Mouse (Mus musculus) C2C12 (cell line): Measurements from ENCODE around the gene Znhit1. TPM values are rescaled to one million over a fixed set of nuclear protein-coding genes. Genes with fewer than 3 reads are reported as not detected.
"Not testable (repeated sequence)": the region's sequence is repeated elsewhere in the genome, so short reads cannot be mapped to it uniquely, and the experiment has no call there.

Experiments
- H3K27me3 ChIP-seq: one replicate; pipeline ENCODE4 v1.6.1; 2011; ENCODE audit not compliant: control insufficient read depth, insufficient read depth, insufficient read length
- H3K36me3 ChIP-seq: one replicate; pipeline ENCODE4 v1.6.1; 2011; ENCODE audit not compliant: control insufficient read depth, insufficient read depth
- H3K4me3 ChIP-seq: one replicate; pipeline ENCODE4 v1.5.1; 2011; ENCODE audit warnings: mild to moderate bottlenecking, control low read depth; ENCODE audit not compliant: poor library complexity, insufficient read depth, severe bottlenecking
- H3K79me2 ChIP-seq: one replicate; pipeline ENCODE4 v1.6.1; 2011; ENCODE audit not compliant: control insufficient read depth, insufficient read depth
- H3K79me3 ChIP-seq: one replicate; pipeline ENCODE4 v1.6.1; 2011; ENCODE audit warnings: low read depth, control low read depth
- H3ac ChIP-seq: one replicate; pipeline ENCODE3; 2011; ENCODE audit warnings: low read depth; ENCODE audit not compliant: control insufficient read depth, insufficient read length
- CEBPB ChIP-seq: IDR thresholded peaks from one replicate; pipeline ENCODE4 v1.6.1; 2011; ENCODE audit warnings: low read depth, mild to moderate bottlenecking, control low read depth, moderate library complexity
- CTCF ChIP-seq: IDR thresholded peaks from one replicate; pipeline ENCODE4 v1.5.1; 2011; ENCODE audit not compliant: control insufficient read depth, insufficient read depth, insufficient read length
- FOSL1 ChIP-seq: IDR thresholded peaks from one replicate; pipeline ENCODE4 v1.8.0; 2011; ENCODE audit warnings: mild to moderate bottlenecking, low read length; ENCODE audit not compliant: poor library complexity, insufficient read depth, severe bottlenecking
- MAX ChIP-seq: IDR thresholded peaks from one replicate; pipeline ENCODE4 v1.6.1; 2011; ENCODE audit warnings: mild to moderate bottlenecking, control low read depth
- MYOD1 ChIP-seq: IDR thresholded peaks from one replicate; pipeline ENCODE4 v1.6.1; 2011; ENCODE audit warnings: low read depth; ENCODE audit not compliant: control insufficient read depth, insufficient read length
- MYOG ChIP-seq: IDR thresholded peaks from one replicate; pipeline ENCODE4 v1.6.1; 2011; ENCODE audit not compliant: control insufficient read depth, insufficient read length; ENCODE audit errors: extremely low read depth
- USF1 ChIP-seq: IDR thresholded peaks from one replicate; pipeline ENCODE4 v1.6.1; 2011; ENCODE audit warnings: low read depth, mild to moderate bottlenecking, control low read depth, moderate library complexity
- polyA plus RNA-seq: library from polyadenylated mRNA; unstranded; fragments of >200 nt; fragmentation: generic; extraction: Trizol; gene quantifications from one replicate; pipeline ENCODE4 v1.2.1, GENCODE M21; 2012; ENCODE audit warnings: missing spikeins

The Znhit1 gene
- polyA plus RNA-seq, 1 experiment = 101 TPM

GRCm38 (mm10) chr5:136947874-136948273, 39.9 kb downstream of the Znhit1 start:
- Histone ChIP-seq H3K79me2 (no peaks in the 10 kb centered on the region), H3K79me3 (no peaks in the 10 kb centered on the region), H3ac (no peak overlapping the region)

GRCm38 (mm10) chr5:136945084-136945483, 42.7 kb downstream of the Znhit1 start:
- TF ChIP-seq USF1 = no peak
- no peak for TF ChIP-seq FOSL1
- no peak for TF ChIP-seq CEBPB
- no peak for TF ChIP-seq MYOG
- TF ChIP-seq MYOD1 = no peak
- no peak for TF ChIP-seq CTCF
- TF ChIP-seq MAX = no peak
- no peaks in the 10 kb centered on the region for H3K79me3 ChIP-seq

More at GRCm38 (mm10) chr5:136947874-136948273, 39.9 kb downstream of the Znhit1 start:
- no peaks in the 10 kb centered on the region for H3K36me3 ChIP-seq
- H3K27me3 ChIP-seq = no peaks in the 10 kb centered on the region
- no peak overlapping the region for H3K4me3 ChIP-seq
- TF ChIP-seq MAX (no peak), MYOD1 (no peak), CTCF (no peak), USF1 (no peak), CEBPB (no peak), MYOG (no peak), FOSL1 (no peak)

DNA sequence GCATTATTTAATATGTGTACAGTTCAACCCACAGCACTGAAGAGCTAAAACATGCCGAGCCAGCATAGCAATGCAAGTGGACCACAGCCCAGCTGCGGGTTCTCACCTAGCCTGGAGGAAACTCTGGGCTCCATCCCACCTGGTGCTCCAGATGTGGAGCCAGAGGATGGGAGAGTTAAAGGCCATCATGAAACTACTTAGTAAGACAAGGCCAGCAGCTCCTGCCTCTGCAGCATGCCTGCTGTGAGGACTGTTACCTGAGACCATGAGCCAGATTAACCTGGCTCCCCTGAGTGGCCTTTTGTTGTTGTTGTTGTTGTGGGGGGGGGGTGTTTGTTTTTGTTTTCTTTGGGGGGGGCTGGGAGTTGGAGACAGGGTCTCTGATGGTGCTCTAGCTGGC, 44.4 kb downstream of the Znhit1 start:
- Histone ChIP-seq H3K27me3 (no peaks in the 10 kb centered on the region), H3K79me2 (no peaks in the 10 kb centered on the region), H3ac (no peak overlapping the region), H3K79me3 (no peaks in the 10 kb centered on the region), H3K36me3 (no peaks in the 10 kb centered on the region), H3K4me3 (no peak overlapping the region)
- TF ChIP-seq USF1 = no peak

More at GRCm38 (mm10) chr5:136945084-136945483, 42.7 kb downstream of the Znhit1 start:
- no peaks in the 10 kb centered on the region for H3K36me3 ChIP-seq
- no peak overlapping the region for H3ac ChIP-seq
- H3K27me3 ChIP-seq = no peaks in the 10 kb centered on the region
- no peak overlapping the region for H3K4me3 ChIP-seq
- no peaks in the 10 kb centered on the region for H3K79me2 ChIP-seq

DNA sequence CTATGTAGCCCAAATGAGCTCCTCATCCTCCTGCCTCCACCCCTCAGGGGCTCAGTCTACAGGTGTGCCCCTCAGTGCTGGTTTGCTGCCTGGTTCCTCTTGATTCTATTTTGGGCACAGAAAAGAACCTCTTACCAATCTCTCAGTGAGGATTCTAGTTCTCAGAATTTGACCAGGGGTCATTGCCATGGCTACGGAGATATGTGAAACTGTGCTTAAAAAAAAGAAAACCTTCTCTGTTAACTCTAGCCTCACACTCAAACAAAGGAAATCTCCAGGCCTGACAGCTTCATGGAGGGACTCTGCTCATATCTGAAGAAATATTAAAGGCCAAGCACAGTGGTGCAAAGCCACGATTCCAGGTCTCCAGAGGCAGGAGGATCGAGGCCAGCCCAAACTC, 45.0 kb downstream of the Znhit1 start:
- H3ac ChIP-seq = no peak overlapping the region
- TF ChIP-seq MYOG (no peak), MYOD1 (no peak), FOSL1 (no peak), USF1 (no peak), CTCF (no peak), CEBPB (no peak), MAX (no peak)
- no peaks in the 10 kb centered on the region for H3K79me2 ChIP-seq
- H3K27me3 ChIP-seq = no peaks in the 10 kb centered on the region
- no peaks in the 10 kb centered on the region for H3K36me3 ChIP-seq
- H3K79me3 ChIP-seq = no peaks in the 10 kb centered on the region
- H3K4me3 ChIP-seq = no peak overlapping the region

DNA sequence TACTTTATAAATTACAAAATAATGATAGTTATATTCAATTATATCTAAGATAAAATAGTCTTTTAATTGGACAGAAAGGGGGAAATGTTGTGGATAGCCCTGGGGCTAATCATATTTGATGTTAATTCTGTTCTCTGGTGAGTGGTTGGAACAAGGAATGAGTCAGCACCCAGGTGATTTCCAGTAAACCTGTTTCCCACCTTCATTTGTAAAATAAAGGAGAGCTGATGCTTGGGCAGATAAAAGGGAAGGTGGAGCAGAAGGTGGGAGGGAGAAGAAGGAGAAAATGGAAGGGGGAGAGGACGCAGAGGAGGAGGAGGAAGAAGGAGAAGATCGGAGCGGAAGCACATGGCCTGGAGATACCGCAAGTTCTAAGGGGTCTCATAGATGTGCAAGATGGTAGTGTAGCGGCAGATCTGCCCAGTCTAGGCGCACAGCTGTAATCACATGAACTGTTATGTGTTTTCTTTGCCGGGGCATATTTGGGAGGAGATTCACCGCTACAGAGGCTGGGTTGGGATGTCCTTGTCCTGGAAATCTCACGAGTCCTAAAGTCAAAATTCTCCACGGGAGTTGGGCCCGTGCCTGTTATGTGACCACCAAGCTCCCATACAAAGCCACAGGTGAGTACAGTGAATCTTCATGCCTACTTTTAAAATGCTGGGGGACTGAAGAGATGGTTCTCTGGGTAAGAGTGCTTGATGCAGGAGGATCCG, 46.8 kb downstream of the Znhit1 start:
- no peaks in the 10 kb centered on the region for H3K79me3 ChIP-seq
- H3K36me3 ChIP-seq = no peaks in the 10 kb centered on the region
- H3K27me3 ChIP-seq = no peaks in the 10 kb centered on the region
- H3K4me3 ChIP-seq = no peak overlapping the region
- H3ac ChIP-seq = no peak overlapping the region
- no peaks in the 10 kb centered on the region for H3K79me2 ChIP-seq
- no peak for TF ChIP-seq MAX
- no peak for TF ChIP-seq MYOG
- TF ChIP-seq USF1 = no peak
- TF ChIP-seq FOSL1 = no peak
- TF ChIP-seq CEBPB = no peak
- no peak for TF ChIP-seq MYOD1

- H3K79me2 ChIP-seq, H3K4me3 ChIP-seq, H3K36me3 ChIP-seq, H3ac ChIP-seq, H3K79me3 ChIP-seq, H3K27me3 ChIP-seq: not testable (repeated sequence)
These were observed 47.8 kb downstream of the Znhit1 start for GRCm38 (mm10) chr5:136940029-136940428.
